Mouse (Mus musculus) embryonic fibroblast, embryonic 13.5 days (primary cell): ENCODE results near the gene Myo1e. TPM values are rescaled to one million over a fixed set of nuclear protein-coding genes. Genes with fewer than 3 reads are reported as not detected.

ENCODE experiments used
- H3K27ac ChIP-seq: 2 replicates; pipeline ENCODE4 v1.5.1; 2012; ENCODE audit warnings: low read length, control low read depth, inconsistent platforms; ENCODE audit not compliant: insufficient read depth
- H3K4me1 ChIP-seq: 2 replicates; pipeline ENCODE4 v1.6.1; 2011; ENCODE audit warnings: low read length; ENCODE audit not compliant: control insufficient read depth, insufficient read depth
- H3K4me3 ChIP-seq: 2 replicates; pipeline ENCODE4 v1.5.1; 2011; ENCODE audit warnings: mild to moderate bottlenecking, control low read depth, low read length; ENCODE audit not compliant: insufficient read depth
- CTCF ChIP-seq: IDR thresholded peaks from 2 replicates; pipeline ENCODE4 v1.5.1; 2011; ENCODE audit warnings: mild to moderate bottlenecking, control low read depth, low read length, moderate library complexity, borderline replicate concordance; ENCODE audit not compliant: insufficient read depth
- POLR2A ChIP-seq: IDR thresholded peaks from 2 replicates; pipeline ENCODE4 v1.6.1; 2011; ENCODE audit warnings: low read depth, mild to moderate bottlenecking, control low read depth, low read length, moderate library complexity
- polyA plus RNA-seq: library from polyadenylated mRNA; stranded (reverse); fragments of >200 nt; gene quantifications from 2 replicates; pipeline ENCODE4 v1.2.4, GENCODE M21; 2011; ENCODE audit warnings: low read depth; ENCODE audit not compliant: missing spikeins, insufficient read length

Gene Myo1e
- polyA plus RNA-seq, 1 experiment = 43.6 TPM

- TF ChIP-seq CTCF (no peak), POLR2A (no peak)
- Histone ChIP-seq H3K27ac (no peak overlapping the region), H3K4me3 (no peak overlapping the region)
These were observed 97.8 kb downstream of the Myo1e start for GRCm38 (mm10) chr9:70304901-70305300.

DNA sequence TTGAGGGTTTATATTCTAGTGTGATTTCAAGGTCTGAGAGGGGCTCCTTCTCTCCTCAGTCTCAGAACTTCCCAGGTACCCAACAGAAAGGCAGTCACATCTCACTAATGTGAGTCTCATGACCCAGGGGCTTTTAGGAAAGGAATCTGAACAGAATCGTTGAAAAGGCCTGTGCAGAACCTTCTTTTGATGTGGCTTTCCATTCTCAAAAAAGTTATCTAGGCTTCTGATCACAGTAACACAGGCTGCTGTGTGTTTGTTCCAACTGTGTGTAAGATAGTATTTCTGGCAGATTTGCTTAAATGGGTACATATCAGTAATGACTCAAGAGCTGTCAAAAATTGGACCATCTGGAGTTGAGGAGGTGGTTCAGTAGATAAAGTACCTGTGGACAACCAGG is 102.9 kb downstream of the Myo1e start:
- Histone ChIP-seq H3K4me3 (no peak overlapping the region), H3K4me1 (no peaks in the 10 kb centered on the region), H3K27ac (no peak overlapping the region)
- TF ChIP-seq CTCF = no peak
- no peak for TF ChIP-seq POLR2A

More at GRCm38 (mm10) chr9:70304901-70305300, 97.8 kb downstream of the Myo1e start:
- H3K4me1 ChIP-seq = no peaks in the 10 kb centered on the region

- Histone ChIP-seq H3K4me1 (peaks cover 10% of the 10 kb centered on the region), H3K4me3 (no peak overlapping the region), H3K27ac (no peak overlapping the region)
- TF ChIP-seq CTCF (no peak), POLR2A (no peak)
These were observed 106.9 kb downstream of the Myo1e start for GRCm38 (mm10) chr9:70314019-70314418.

DNA sequence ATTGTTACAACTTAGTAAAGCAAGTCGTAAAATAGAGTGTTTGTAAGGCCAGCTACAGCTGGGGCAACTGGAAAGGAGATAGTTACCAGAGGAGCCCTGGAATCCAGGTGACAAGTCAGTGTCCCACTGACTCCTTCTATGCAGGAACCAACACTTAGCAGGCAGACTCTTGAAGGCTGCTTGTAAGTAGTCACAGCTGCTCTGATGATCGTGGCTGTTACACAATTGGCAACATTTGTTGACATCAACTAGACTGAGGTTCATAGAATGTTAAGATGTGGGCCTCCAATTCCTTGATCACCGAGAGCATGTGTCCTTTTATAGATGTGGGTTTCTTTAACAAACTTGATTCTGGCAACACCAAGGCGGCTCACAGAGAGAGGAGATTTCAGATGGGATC is 108.0 kb downstream of the Myo1e start:
- TF ChIP-seq POLR2A (no peak), CTCF (no peak)
- Histone ChIP-seq H3K4me1 (peaks cover 10% of the 10 kb centered on the region), H3K27ac (no peak overlapping the region), H3K4me3 (no peak overlapping the region)

DNA sequence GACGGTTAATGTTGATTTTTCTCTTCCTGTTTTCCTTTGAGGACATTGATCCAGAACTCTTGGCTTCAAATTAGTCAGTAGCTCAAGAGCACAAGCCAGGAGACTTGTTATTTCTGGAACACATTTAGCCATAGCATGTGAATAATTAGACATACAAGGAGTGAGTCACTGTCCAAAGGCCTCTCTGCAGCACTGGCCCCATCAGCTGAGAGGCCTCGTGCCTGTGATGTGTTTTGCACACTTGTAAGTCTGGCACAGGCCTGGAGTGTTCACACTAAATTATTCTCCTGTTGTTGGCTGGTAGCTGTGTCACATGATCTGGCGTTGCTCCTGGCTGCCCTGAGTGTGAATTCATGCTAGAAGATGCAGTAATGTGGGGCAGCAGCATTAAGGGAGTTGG is 111.5 kb downstream of the Myo1e start:
- TF ChIP-seq CTCF = no peak
- H3K4me3 ChIP-seq = no peak overlapping the region

GRCm38 (mm10) chr9:70324336-70324735 is 117.2 kb downstream of the Myo1e start:
- Histone ChIP-seq H3K4me1 (no peaks in the 10 kb centered on the region), H3K4me3 (no peak overlapping the region), H3K27ac (no peak overlapping the region)
- TF ChIP-seq POLR2A (no peak), CTCF (peak; percentile 3; the same call in 1 of the 2 replicates)

More for the DNA sequence above, 111.5 kb downstream of the Myo1e start:
- H3K4me1 ChIP-seq = peaks cover 10% of the 10 kb centered on the region
- H3K27ac ChIP-seq = peak overlapping the region; percentile 71; the same call in 1 of the 2 replicates

DNA sequence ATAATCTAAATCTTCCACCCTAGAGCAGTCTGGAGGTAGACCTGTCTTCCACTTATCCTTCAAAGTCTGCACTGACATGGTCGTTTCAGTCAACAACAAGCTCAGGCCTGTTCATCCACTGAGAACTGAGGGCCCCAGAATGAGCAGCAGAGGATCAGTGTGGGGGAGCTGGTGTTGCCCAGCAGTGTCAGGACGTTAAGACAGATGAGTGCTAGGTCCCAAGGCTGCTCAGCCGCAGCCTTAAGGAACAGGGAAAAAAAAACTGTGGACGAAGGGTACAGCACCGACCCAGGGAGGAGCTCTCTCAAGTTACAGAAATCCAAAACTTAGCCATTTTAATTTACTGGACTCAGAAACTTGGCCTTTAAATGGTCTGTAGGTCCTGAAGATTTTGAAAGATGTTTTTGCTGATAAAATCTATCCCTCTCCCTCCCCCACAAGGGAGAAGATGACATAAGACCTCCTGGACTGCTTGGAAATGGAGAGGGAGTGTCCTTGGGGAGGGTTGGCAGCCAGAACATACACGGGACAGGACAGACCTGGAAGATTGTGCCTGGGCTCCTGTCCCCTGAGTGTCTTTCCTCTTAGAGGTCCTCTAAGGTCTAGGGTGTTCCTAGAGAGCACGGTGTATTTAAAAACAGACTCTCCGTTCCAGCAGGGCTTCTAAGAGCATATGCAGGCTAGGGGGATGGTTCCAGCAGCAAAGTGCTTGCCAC is 118.9 kb downstream of the Myo1e start:
- H3K27ac ChIP-seq = no peak overlapping the region
- H3K4me1 ChIP-seq = no peaks in the 10 kb centered on the region
- TF ChIP-seq POLR2A (no peak), CTCF (no peak)
- H3K4me3 ChIP-seq = no peak overlapping the region

- no peak overlapping the region for H3K27ac ChIP-seq
- no peaks in the 10 kb centered on the region for H3K4me1 ChIP-seq
- TF ChIP-seq CTCF (no peak), POLR2A (no peak)
- no peak overlapping the region for H3K4me3 ChIP-seq
These were observed 121.2 kb downstream of the Myo1e start for GRCm38 (mm10) chr9:70328193-70328841.

GRCm38 (mm10) chr9:70331727-70332335 is 124.7 kb downstream of the Myo1e start:
- H3K27ac ChIP-seq = no peak overlapping the region

DNA sequence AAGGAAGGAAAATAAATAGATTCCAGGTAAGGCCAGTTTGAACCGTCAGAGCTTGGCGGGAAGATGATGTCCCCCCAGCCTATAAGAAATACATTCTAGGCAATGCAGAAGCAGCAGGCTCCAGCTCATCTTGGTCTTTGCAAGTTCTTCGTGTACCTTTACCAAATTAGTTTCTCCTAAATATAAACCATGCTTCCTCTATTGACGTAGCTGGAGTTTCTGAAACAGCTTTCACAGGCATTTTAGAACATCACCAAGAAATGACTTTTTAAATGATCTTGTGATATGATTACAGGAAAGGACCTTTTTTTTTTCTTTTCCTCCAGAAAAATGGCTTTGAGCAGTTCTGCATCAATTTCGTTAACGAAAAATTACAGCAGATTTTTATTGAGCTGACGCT is 131.2 kb downstream of the Myo1e start:
- TF ChIP-seq POLR2A = no peak
- TF ChIP-seq CTCF = no peak
- no peak overlapping the region for H3K27ac ChIP-seq
- H3K4me3 ChIP-seq = no peak overlapping the region
- H3K4me1 ChIP-seq = no peaks in the 10 kb centered on the region

More at GRCm38 (mm10) chr9:70331727-70332335, 124.7 kb downstream of the Myo1e start:
- no peak overlapping the region for H3K4me3 ChIP-seq
- H3K4me1 ChIP-seq = no peaks in the 10 kb centered on the region
- TF ChIP-seq POLR2A (no peak), CTCF (no peak)
